Mouse (Mus musculus) CH12.LX (cell line): Measurements from ENCODE around the gene Slc25a19.

Experiments
- CTCF ChIP-seq, 2 experiments: IDR thresholded peaks in 1 of 2; conservative IDR thresholded peaks in 1 of 2; 2 replicates each; pipeline ENCODE4 v1.5.1; 2011 to 2012; ENCODE audit warnings: low read depth in 2 of 2, low read length in 2 of 2, improper control_type of control experiment in 1 of 2, inconsistent platforms in 1 of 2, mild to moderate bottlenecking in 1 of 2, moderate library complexity in 1 of 2
- EP300 ChIP-seq: IDR thresholded peaks from 2 replicates; pipeline ENCODE4 v1.6.1; 2011; ENCODE audit warnings: low read length, improper control_type of control experiment
- GABPA ChIP-seq: IDR thresholded peaks from 2 replicates; pipeline ENCODE4 v1.6.1; 2012; ENCODE audit warnings: low read depth, low read length, improper control_type of control experiment, inconsistent platforms; ENCODE audit not compliant: insufficient replicate concordance
- HCFC1 ChIP-seq: IDR thresholded peaks from 2 replicates; pipeline ENCODE4 v1.6.1; 2012; ENCODE audit warnings: low read depth, mild to moderate bottlenecking, inconsistent platforms, low read length, improper control_type of control experiment
- KAT2A ChIP-seq: IDR thresholded peaks from 2 replicates; pipeline ENCODE4 v1.6.1; 2012; ENCODE audit warnings: low read length, improper control_type of control experiment, inconsistent platforms; ENCODE audit not compliant: insufficient replicate concordance
- MAFK ChIP-seq: IDR thresholded peaks from 2 replicates; pipeline ENCODE4 v1.6.1; 2011; ENCODE audit warnings: low read length, improper control_type of control experiment; ENCODE audit not compliant: insufficient replicate concordance
- MAX ChIP-seq: IDR thresholded peaks from 2 replicates; pipeline ENCODE4 v1.6.1; 2011; ENCODE audit warnings: low read length, improper control_type of control experiment
- ZC3H11A ChIP-seq: IDR thresholded peaks from 2 replicates; pipeline ENCODE4 v1.6.1; 2012; ENCODE audit warnings: low read depth, mild to moderate bottlenecking, inconsistent platforms, low read length, improper control_type of control experiment

DNA sequence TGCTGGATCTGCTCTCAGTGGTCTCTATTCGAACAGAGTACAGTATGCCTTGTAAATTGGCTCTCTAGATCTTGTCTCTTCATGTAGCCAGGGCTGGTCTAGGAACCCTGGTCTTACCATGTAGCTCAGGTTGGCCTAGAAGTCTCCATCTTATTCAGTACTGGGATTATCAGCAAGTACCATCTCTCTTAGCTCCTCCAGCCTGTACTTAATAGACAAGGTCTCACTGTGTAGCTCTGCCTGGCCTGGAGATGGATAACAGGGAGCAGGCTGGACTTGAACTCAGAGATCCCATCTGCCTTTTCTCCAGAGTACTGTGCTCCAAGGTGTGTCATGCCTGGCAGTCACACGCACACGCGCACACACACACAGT lies 13.6 kb upstream of the Slc25a19 start:
- TF ChIP-seq ZC3H11A (no peak), CTCF (conservative IDR thresholded peaks at IDR 0.05 in 1 of 2, IDR thresholded peaks at IDR 0.05 in 1 of 2; ENCODE audit: low read depth in 2 of 2, low read length in 2 of 2) (no peak), MAX (no peak), GABPA (no peak), HCFC1 (no peak), KAT2A (no peak), MAFK (no peak), EP300 (no peak)
